Mouse (Mus musculus) heart, embryonic 13.5 days (tissue): ENCODE results near the gene Ucn. TPM values are rescaled to one million over a fixed set of nuclear protein-coding genes. Genes with fewer than 3 reads are reported as not detected.

Source experiments
- ATAC-seq: fragments of 200-750 bp; cut with Nextera tagmentation; 2 replicates; pipeline ENCODE4 v1.8.0; 2017; ENCODE audit warnings: moderate TSS enrichment; ENCODE audit not compliant: insufficient number of reproducible peaks, low FRiP score, low TSS enrichment; ENCODE audit errors: extremely low read depth
- H3K27ac ChIP-seq: fragments of 300-500 bp; sonication (generic); replicated peaks from 2 replicates; pipeline ENCODE4 v1.5.1; 2015; ENCODE audit warnings: moderate library complexity, mild to moderate bottlenecking, inconsistent platforms
- H3K27me3 ChIP-seq: fragments of 300-500 bp; sonication (generic); replicated peaks from 2 replicates; pipeline ENCODE4 v1.6.1; 2015; ENCODE audit warnings: mild to moderate bottlenecking, inconsistent platforms
- H3K36me3 ChIP-seq: fragments of 300-500 bp; sonication (generic); 2 replicates; pipeline ENCODE4 v1.6.1; 2015; ENCODE audit warnings: mild to moderate bottlenecking, inconsistent platforms
- H3K4me1 ChIP-seq: fragments of 300-500 bp; sonication (generic); 2 replicates; pipeline ENCODE4 v1.6.1; 2015; ENCODE audit warnings: inconsistent platforms
- H3K4me2 ChIP-seq: fragments of 300-500 bp; sonication (generic); 2 replicates; pipeline ENCODE4 v1.6.1; 2015; ENCODE audit warnings: inconsistent platforms, mild to moderate bottlenecking, moderate library complexity
- H3K4me3 ChIP-seq: fragments of 300-500 bp; sonication (generic); 2 replicates; pipeline ENCODE4 v1.5.1; 2015; ENCODE audit warnings: moderate library complexity, mild to moderate bottlenecking, inconsistent platforms
- H3K9ac ChIP-seq: fragments of 300-500 bp; sonication (generic); 2 replicates; pipeline ENCODE4 v1.6.1; 2015; ENCODE audit warnings: inconsistent platforms, mild to moderate bottlenecking, moderate library complexity
- H3K9me3 ChIP-seq: fragments of 300-500 bp; sonication (generic); 2 replicates; pipeline ENCODE4 v1.6.1; 2016; ENCODE audit warnings: inconsistent platforms
- WGBS: fragments of 180-500 bp; shearing (Covaris S2); methylation state at CpG from one replicate; pipeline ENCODE4 v1.1.7; 2015; ENCODE audit warnings: mixed read lengths; 5-methylcytosine and 5-hydroxymethylcytosine counted together
- polyA plus RNA-seq: library from polyadenylated mRNA; unstranded; fragments of >200 nt; fragmentation: Nextera tagmentation; extraction: Ambion mirVana; gene quantifications from 2 replicates; pipeline ENCODE4 v1.2.1, GENCODE M21; 2015

Ucn gene
- polyA plus RNA-seq, 1 experiment from 2014 or later, result not detected

DNA sequence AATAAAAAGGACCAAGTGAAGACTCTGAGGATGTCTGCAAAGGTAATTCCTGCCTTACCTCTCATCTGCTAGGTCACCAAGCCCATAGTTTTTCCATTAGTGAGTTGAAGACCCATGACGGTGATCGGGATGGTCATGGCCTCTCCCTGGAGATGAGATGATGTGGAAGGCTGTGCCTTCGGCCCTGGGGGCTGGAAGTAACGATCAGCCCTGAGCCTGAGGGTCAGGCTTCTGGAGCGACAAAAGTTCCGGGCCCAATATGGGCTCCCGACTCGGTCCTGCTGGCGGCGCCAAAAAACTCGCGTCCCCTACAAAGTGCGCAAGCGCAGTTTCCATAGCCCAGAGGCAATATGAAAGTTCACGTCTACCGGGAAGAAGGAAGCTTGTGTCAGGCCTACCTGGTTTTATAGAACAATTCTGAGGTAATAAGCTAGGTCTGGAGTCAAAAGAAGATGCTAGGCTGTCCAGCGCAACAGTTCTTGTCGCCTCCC is 30.6 kb downstream of the Ucn start, which contains the start of gene Slc30a3:
Gene Slc30a3 (minus strand): TSS at position 238 of the 491 bp plus-strand sequence.
- H3K9ac ChIP-seq, result no peak within 1 kb of the TSS
- no peaks in the 10 kb centered on the region for H3K9me3 ChIP-seq
- no peak within 1 kb of the TSS for H3K27ac ChIP-seq
- no peak within 1 kb of the TSS for H3K4me3 ChIP-seq
- no peaks in the 10 kb centered on the region for H3K36me3 ChIP-seq
- H3K27me3 ChIP-seq, result peaks cover 13% of the 10 kb centered on the region
- WGBS, result 88% methylated on average over 18 of the region's 18 CpGs
- ATAC-seq, result no peak
- H3K4me1 ChIP-seq, result no peaks in the 10 kb centered on the region
- H3K4me2 ChIP-seq, result no peak within 1 kb of the TSS

DNA sequence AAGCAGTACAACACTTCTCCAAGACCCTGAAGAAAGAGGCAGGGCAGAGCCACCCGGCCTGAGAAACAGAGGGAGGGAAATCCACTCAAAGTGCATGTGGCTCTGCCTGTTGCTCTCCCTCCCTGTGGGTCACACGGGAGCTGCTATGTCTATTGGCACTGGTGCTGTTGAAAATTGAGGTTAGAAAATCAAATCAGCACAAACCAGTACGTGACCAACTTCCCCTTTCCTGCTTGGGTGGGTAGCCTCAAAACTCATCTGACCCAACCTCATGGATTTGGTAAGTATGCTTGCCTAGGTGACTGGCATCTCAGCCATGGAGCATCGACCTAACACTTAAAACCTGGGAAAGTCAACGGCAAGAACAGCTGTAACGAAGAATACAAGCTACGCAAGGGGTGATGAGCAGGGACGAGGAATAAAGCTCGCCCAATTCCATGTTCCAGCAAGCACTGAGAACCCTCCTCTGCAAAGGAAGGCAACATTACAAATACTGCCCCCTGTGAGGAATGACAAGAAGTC is 32.8 kb downstream of the Ucn start, which contains the start of gene Dnajc5g:
Gene Dnajc5g (plus strand): TSS at position 472 of the 522 bp plus-strand sequence.
- no peak for ATAC-seq
- no peaks in the 10 kb centered on the region for H3K36me3 ChIP-seq
- peaks cover 13% of the 10 kb centered on the region for H3K27me3 ChIP-seq
- no peak within 1 kb of the TSS for H3K4me2 ChIP-seq
- H3K4me3 ChIP-seq, result no peak within 1 kb of the TSS
- no peak within 1 kb of the TSS for H3K9ac ChIP-seq
- 74% methylated on average over 9 of the region's 9 CpGs for WGBS
- H3K27ac ChIP-seq, result no peak within 1 kb of the TSS
- no peaks in the 10 kb centered on the region for H3K9me3 ChIP-seq
- H3K4me1 ChIP-seq, result no peaks in the 10 kb centered on the region

DNA sequence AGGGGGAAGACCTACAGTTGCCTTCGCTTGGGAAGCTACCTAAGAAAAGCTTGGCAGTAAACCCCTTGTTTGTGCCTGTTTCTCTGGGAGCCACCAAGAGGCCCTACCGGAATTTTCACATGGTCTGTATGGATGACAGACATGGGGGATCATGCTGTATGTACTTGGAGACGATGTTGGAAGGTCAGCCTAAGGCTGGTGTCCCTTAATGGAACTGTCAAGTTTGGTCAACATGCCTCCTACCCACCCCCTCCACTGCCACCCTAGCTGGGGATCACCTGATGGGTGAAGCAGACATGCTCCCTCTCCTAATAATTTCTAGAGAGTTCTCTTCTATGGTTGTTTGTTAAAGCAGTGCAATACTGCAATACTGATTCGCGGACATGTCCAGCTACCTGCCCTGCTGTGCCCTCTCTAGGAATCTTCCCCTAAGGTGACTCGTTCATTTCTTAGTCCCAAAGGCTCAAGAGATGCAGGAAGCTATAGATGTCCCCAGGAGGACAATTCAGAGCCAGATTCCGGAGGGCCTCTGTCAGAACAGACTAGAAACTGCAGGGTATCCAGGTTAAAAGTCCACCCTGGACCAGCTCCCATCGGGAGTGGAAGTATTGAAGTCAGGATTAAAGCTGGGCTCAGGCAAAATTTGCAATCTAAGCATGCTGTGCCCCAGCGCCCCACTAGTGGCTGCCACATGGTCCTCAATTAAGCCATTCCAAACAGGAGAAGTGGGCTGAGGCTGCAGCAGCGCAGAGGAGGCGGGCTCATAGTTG is 42.7 kb downstream of the Ucn start:
- WGBS, result 31% methylated on average over 11 of the region's 11 CpGs
- ATAC-seq, result no peak
- H3K4me2 ChIP-seq, result peak overlapping the region; percentile 74
- H3K9ac ChIP-seq, result 0 out of 2 replicates have a peak overlapping the region, but pooled peaks have one; percentile 55
- H3K36me3 ChIP-seq, result no peaks in the 10 kb centered on the region
- peaks cover 88% of the 10 kb centered on the region for H3K27me3 ChIP-seq
- H3K9me3 ChIP-seq, result no peaks in the 10 kb centered on the region
- H3K27ac ChIP-seq, result no peak overlapping the region
- peaks cover 40% of the 10 kb centered on the region for H3K4me1 ChIP-seq
- H3K4me3 ChIP-seq, result peak overlapping the region; percentile 49

DNA sequence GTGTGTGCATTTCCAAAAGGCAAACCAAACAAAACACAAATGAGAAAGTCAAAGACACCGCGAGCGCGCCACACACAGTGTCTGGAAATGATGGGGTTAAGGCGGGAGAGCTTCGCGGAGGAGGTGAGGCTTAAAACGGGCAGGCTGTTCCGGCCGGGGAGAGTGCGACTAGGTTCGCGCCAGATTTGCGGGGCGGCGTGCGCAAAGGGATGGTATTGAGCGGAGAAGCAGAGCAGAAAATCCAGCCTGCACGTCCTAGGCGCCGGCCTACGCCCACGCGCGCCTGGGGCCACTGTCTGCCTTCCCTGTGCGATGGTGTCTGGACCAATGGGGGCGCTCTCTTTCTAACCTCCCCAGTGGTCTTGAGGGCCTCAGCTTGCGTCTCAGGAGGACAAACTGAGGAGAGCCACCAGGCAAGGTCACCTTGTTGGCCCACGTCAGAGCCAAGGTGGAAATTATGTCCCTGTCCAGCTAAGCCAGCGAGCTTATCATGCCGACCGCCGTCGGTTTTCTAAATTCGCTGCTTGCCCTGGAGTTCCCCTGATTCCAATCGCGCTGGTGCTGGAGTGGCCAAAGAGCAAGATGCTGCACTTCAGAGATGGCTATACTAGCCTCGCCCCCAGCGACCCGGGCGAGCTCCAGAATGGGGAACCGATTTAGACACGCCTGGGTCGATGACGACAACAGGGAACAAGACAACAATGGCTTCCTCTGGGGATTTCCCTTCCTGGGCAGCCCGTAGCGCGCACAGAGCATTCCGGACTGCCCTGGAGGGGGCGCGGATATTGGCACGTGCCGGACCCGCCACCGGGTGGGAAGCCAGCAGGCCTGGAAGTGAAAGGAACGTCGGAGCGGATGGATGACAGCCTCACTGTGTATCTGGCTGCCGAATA is 43.6 kb downstream of the Ucn start:
- H3K9me3 ChIP-seq, result no peaks in the 10 kb centered on the region
- peak overlapping the region; percentile 49 for H3K4me3 ChIP-seq
- no peak overlapping the region for H3K27ac ChIP-seq
- H3K4me1 ChIP-seq, result peaks cover 40% of the 10 kb centered on the region
- H3K4me2 ChIP-seq, result peak overlapping the region; percentile 74
- under 1% methylated on average over 59 of the region's 59 CpGs for WGBS
- H3K9ac ChIP-seq, result peak overlapping the region; percentile 55
- peak; percentile 16; the same call in 1 of the 2 replicates for ATAC-seq
- peaks cover 97% of the 10 kb centered on the region for H3K27me3 ChIP-seq
- H3K36me3 ChIP-seq, result no peaks in the 10 kb centered on the region

DNA sequence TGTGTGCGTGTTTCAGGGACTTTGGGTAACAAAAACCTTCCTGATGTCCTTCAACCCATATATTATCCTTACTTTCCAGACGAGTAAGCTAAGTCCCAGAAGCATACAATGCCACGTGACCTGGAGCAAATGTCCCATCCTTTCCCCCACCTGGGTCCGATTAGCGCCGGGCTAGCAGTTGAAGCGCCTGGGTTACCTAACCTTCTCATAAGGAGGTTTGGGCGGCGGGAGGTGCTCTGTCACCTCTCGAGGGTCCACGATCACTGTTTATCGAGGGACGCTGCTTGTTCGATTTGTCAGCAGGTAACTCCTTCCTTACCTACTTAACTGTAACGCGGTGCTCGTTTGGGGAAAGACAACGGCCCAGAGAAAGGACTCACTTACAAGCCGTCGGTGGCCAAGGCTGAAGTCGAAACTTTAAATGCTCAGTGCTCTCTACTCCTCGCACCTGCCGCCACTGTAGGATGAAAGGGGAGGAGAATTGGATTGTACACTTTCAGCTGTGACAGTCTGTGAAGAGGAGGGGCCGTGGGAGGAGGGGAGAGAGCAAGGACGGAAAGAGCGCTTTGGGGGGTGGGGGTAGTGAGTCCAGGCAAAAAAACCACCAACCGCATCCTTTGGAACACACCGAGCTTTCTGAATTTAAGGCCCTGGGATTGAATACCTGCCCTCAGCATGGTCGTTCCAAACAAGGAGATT is 44.4 kb downstream of the Ucn start:
- Histone ChIP-seq H3K27ac (no peak overlapping the region), H3K9me3 (no peaks in the 10 kb centered on the region)
- 5% methylated on average over 29 of the region's 29 CpGs for WGBS

DNA sequence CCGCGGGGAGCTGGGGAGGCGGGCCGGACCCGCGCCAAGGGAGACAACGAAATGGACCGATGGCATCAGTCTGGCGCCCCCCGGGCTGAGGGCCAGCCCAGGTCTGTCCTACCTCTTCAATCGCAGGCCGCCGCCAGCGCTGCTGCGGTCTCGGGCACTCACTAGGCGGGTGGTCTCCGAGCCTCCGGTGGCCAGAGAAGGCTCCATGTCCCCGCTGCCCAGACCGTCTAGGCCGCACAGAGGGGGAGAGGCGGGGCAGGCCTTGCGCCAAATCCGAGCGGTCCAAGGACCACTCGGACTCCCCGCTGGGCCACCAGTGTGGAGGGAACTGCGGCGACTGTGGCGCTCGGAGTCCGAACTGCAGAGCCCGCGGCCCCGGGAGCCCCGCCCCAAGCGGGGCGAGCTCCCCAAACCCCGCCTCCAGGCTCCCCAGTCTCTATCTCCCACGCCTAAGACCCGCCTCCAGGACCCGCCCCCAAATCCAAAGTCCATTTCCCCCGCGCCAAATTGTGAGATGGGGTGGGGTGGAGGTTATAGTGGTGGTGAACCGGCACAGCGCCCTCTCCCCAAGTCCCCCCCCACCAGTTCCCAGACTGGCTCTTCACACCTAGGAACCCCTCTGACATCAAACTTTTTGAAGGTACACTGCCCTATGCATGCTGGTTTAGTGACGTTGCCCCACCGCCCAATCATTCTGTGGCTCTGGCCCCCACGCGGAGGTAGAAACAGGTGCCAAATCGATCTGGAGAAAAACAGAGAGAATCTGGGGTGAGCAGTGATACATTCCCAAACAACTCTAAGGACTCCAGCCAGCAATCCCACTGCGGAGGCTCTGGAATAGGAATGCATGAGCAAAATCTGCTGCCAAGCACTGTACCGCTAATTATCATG is 45.2 kb downstream of the Ucn start:
- 1% methylated on average over 53 of the region's 54 CpGs for WGBS
- Histone ChIP-seq H3K9ac (peak overlapping the region; percentile 73), H3K36me3 (no peaks in the 10 kb centered on the region), H3K27ac (no peak overlapping the region), H3K4me3 (peak overlapping the region; percentile 49), H3K9me3 (no peaks in the 10 kb centered on the region), H3K4me2 (peak overlapping the region; percentile 74), H3K4me1 (peaks cover 40% of the 10 kb centered on the region), H3K27me3 (peaks cover 100% of the 10 kb centered on the region)
- peak; percentile 15 for ATAC-seq

More for the DNA sequence above, 44.4 kb downstream of the Ucn start:
- no peaks in the 10 kb centered on the region for H3K36me3 ChIP-seq
- peak overlapping the region; percentile 49 for H3K4me3 ChIP-seq
- H3K27me3 ChIP-seq, result peaks cover 100% of the 10 kb centered on the region
- H3K9ac ChIP-seq, result peak overlapping the region; percentile 55
- no peak for ATAC-seq
- peak overlapping the region; percentile 74 for H3K4me2 ChIP-seq
- H3K4me1 ChIP-seq, result peaks cover 40% of the 10 kb centered on the region

DNA sequence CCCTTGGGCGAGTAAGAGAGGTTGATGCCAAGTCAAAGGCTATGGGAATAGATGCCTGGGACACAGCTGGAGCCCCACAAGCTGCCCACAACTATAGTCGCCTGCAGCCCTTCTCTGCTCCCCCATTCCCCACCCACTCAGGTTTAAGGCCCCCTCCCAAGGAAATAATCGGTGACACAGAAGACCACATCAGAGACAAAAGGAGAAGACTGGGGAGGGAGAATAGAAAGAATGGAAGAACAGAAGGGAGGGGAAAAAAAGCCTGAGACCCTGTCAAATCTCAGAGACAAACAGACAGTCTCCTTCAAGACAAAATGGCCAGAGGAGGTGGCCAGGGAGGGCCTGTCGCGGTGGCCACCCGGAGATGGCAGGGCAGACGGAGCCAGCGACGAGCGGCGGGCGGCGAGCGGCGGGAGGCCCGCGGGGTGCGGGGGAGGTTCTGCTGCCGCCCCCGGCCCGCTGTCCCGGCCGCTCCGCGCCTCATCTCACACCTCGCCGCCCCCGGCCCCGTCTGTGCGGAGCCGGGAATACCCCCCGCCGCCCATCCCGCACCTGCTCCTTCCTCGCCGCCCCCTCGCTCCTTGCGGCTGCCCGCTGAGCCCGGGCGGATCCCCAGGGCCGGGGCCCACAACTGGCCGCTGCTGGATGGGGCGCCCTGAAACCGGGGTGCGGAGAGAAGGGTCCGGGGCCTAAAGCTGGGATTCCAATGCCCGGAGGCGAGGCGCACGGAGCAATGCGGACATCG is 46.2 kb downstream of the Ucn start:
- Histone ChIP-seq H3K4me1 (peaks cover 40% of the 10 kb centered on the region), H3K4me3 (peak overlapping the region; percentile 49), H3K27ac (no peak overlapping the region), H3K27me3 (peaks cover 99% of the 10 kb centered on the region), H3K4me2 (peak overlapping the region; percentile 74), H3K36me3 (no peaks in the 10 kb centered on the region), H3K9ac (peak overlapping the region; percentile 73), H3K9me3 (no peaks in the 10 kb centered on the region)
- 3% methylated on average over 51 of the region's 53 CpGs for WGBS
- no peak for ATAC-seq
